Comparison of ENCODE assay signal across 8 mouse cellular contexts in the genomic region with DNA sequence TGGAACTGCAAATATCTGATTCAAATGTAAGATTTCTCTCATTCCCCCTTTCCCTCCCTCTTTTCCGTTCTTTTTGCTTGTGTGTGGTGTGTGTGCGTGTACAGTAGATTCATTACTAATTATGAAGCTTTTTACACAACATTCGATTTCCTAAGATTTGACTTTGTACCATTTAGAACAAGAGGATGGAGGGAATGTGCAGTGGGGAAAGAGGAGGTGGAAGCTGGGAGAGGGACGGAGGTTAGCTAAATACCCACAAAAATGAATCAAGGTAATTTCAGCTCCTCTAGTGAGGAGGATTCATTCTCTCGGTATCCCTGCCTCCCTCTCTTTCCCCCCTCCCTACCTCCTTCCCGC. TPM values are rescaled to one million over a fixed set of nuclear protein-coding genes. Genes with fewer than 3 reads are reported as not detected.
DNase-seq lines count a peak whose midpoint lies in the region; ATAC-seq and TF ChIP-seq lines count a peak whose summit lies in the region.

No protein-coding gene starts in this region.

- intact Hi-C loops in left cerebral cortex, postnatal 14 days (cut with DNase I) = loop anchor here (2.0 to 10.0 kb wide), 2 partner anchors 58 to 402 kb away; no protein-coding TSS in a partner anchor

- peak overlapping the region; percentile 69 for H3K4me3 ChIP-seq in cerebellum, adult 2 months (replicated peaks; ENCODE audit: insufficient read depth, low read depth, low read length)
- no peak overlapping the region for H3K4me3 ChIP-seq in lung, embryonic 15.5 days
- H3K4me3 ChIP-seq in hindbrain, embryonic 15.5 days = peak overlapping the region; percentile 74
- peak overlapping the region; percentile 58 for H3K4me3 ChIP-seq in neural tube, embryonic 14.5 days (ENCODE audit: low read depth, low read length)

- no peaks in the 10 kb centered on the region for H3K27me3 ChIP-seq in cerebellum, adult 2 months (ENCODE audit: control insufficient read depth, insufficient read depth, low read length)
- H3K27me3 ChIP-seq in lung, embryonic 15.5 days = peaks cover 71% of the 10 kb centered on the region
- peaks cover 24% of the 10 kb centered on the region for H3K27me3 ChIP-seq in hindbrain, embryonic 15.5 days
- H3K27me3 ChIP-seq in neural tube, embryonic 14.5 days (ENCODE audit: control insufficient read depth, insufficient read depth, low read length) = peaks cover 34% of the 10 kb centered on the region

- H3K9ac ChIP-seq in lung, embryonic 15.5 days = no peak overlapping the region
- peak overlapping the region; percentile 71 for H3K9ac ChIP-seq in hindbrain, embryonic 15.5 days
- peak overlapping the region; percentile 84 for H3K9ac ChIP-seq in neural tube, embryonic 14.5 days (replicated peaks; ENCODE audit: low read depth, low read length)

- TF ChIP-seq CTCF in cerebellum, adult 2 months (IDR thresholded peaks at IDR 0.05; ENCODE audit: borderline replicate concordance, insufficient read depth, low read depth, low read length) = no peak

- H3K36me3 ChIP-seq in lung, embryonic 15.5 days = no peaks in the 10 kb centered on the region
- no peaks in the 10 kb centered on the region for H3K36me3 ChIP-seq in hindbrain, embryonic 15.5 days
- H3K36me3 ChIP-seq in neural tube, embryonic 14.5 days (ENCODE audit: control insufficient read depth, insufficient read depth, low read length) = no peaks in the 10 kb centered on the region

- no peak for ATAC-seq in lung, embryonic 15.5 days (ENCODE audit: borderline replicate concordance, extremely low read depth, low FRiP score, low TSS enrichment)
- no peak for ATAC-seq in hindbrain, embryonic 15.5 days (ENCODE audit: low FRiP score, low read depth)
- no peak; the same call in 1 of the 2 replicates for ATAC-seq in neural tube, embryonic 14.5 days (ENCODE audit: low read depth)

- DNase-seq in cerebellum, adult 2 months = no peak
- DNase-seq in cerebellum, adult 11 months = no peak
- DNase-seq in lung, postnatal 10 days = no peak
- no peak for DNase-seq in kidney, adult 9 months
- no peak for DNase-seq in left cerebral cortex, postnatal 14 days (ENCODE audit: low spot score in 2 of 2)

- no peaks in the 10 kb centered on the region for H3K9me3 ChIP-seq in lung, embryonic 15.5 days
- H3K9me3 ChIP-seq in hindbrain, embryonic 15.5 days = no peaks in the 10 kb centered on the region
- no peaks in the 10 kb centered on the region for H3K9me3 ChIP-seq in neural tube, embryonic 14.5 days (ENCODE audit: control insufficient read depth, low read length)

- no peaks in the 10 kb centered on the region for H3K4me1 ChIP-seq in cerebellum, adult 2 months (ENCODE audit: control insufficient read depth, insufficient read depth, low read length)
- peaks cover 17% of the 10 kb centered on the region for H3K4me1 ChIP-seq in lung, embryonic 15.5 days
- H3K4me1 ChIP-seq in hindbrain, embryonic 15.5 days (replicated peaks) = peaks cover 37% of the 10 kb centered on the region
- H3K4me1 ChIP-seq in neural tube, embryonic 14.5 days (ENCODE audit: control insufficient read depth, insufficient read depth, low read length) = peaks cover 6% of the 10 kb centered on the region; the same call in 1 of the 2 replicates

- no peak for TF ChIP-seq POLR2A in cerebellum, adult 2 months (IDR thresholded peaks at IDR 0.05; ENCODE audit: borderline replicate concordance, insufficient read depth, low read length)

- 1% methylated on average over 6 of the region's 6 CpGs for WGBS in cerebellum, adult 2 months
- under 1% methylated on average over 6 of the region's 6 CpGs for WGBS in lung, embryonic 15.5 days
- WGBS in hindbrain, embryonic 15.5 days = under 1% methylated on average over 6 of the region's 6 CpGs
- WGBS in neural tube, embryonic 14.5 days = 1% methylated on average over 6 of the region's 6 CpGs

- peak overlapping the region; percentile 29; the same call in 1 of the 2 replicates for H3K27ac ChIP-seq in cerebellum, adult 2 months (ENCODE audit: insufficient read depth, low read length)
- no peak overlapping the region for H3K27ac ChIP-seq in lung, embryonic 15.5 days
- H3K27ac ChIP-seq in hindbrain, embryonic 15.5 days (replicated peaks) = peak overlapping the region; percentile 95
- peak overlapping the region; percentile 96; the same call in 1 of the 2 replicates for H3K27ac ChIP-seq in neural tube, embryonic 14.5 days (ENCODE audit: low read depth, low read length)

- H3K4me2 ChIP-seq in lung, embryonic 15.5 days = peak overlapping the region; percentile 61; the same call in 1 of the 2 replicates
- H3K4me2 ChIP-seq in hindbrain, embryonic 15.5 days = peak overlapping the region; percentile 98
- H3K4me2 ChIP-seq in neural tube, embryonic 14.5 days (ENCODE audit: low read depth, low read length) = peak overlapping the region; percentile 95

RNA-seq across cellular contexts. Expression of a gene that starts 2.1 kb away (rescaled TPM):
- 5.7 and 5.9 TPM in 2 replicates for polyA plus RNA-seq in cerebellum, adult 2 months (2012; rRNA removed)
- 0.62 and 0.67 TPM in 2 replicates for polyA plus RNA-seq in lung, embryonic 15.5 days (2015; fragmentation: Nextera tagmentation; extraction: Ambion mirVana)
- 5.1 and 5.3 TPM in 2 replicates for polyA plus RNA-seq in hindbrain, embryonic 15.5 days (2015; fragmentation: Nextera tagmentation; extraction: Ambion mirVana)
- polyA plus RNA-seq in neural tube, embryonic 14.5 days (2014; fragmentation: Nextera tagmentation; extraction: Ambion mirVana) = 5.0 and 5.7 TPM in 2 replicates
- total RNA-seq in left cerebral cortex, postnatal 14 days (2021) = 10 to 100 TPM; 15.0 to 18.5 TPM
